Mouse (Mus musculus) retina, postnatal 1 day (tissue): ENCODE measurements around the gene Ntn5.
A peak's percentile ranks its signal among the peaks of the same experiment; 100 is the strongest.

Source experiments
- DNase-seq: peaks from one replicate; pipeline ENCODE4 v3.0.0-alpha.2; 2012

Gene Ntn5

DNA sequence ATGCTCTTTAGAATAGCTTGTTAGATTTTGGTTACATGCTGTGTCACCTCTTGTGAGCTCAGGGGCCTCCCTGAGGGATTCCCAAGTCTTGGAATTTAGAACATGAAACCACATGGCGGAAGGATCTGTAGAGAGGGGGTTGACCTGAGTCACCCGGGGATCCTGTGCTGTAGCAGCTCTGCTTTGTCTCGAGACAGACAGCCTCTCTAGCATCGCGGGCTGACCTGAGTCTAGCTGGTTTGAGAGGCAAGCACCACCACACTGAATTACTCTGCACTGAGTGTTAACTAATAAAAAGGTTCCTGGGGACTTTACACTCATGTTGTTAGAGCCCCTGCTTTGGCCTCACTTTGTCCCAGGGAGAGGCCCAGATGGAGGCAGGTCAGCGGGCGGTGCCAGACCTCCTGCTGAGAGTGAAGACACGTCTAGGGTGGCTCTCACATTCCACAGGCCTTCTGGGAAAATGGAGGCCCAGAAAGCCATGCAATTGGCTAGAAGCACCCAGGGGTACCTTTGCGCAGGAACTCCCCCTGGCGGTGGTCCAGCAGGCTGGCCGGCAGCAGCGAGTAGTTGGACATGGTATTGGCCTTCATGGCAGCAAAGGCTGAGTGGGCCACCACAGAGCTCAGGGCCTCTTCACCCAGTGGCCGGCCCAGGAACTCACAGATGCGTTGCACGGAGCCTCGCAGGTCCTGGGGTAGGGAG is 47.1 kb downstream of the Ntn5 start:
- DNase-seq: peak; percentile 82

DNA sequence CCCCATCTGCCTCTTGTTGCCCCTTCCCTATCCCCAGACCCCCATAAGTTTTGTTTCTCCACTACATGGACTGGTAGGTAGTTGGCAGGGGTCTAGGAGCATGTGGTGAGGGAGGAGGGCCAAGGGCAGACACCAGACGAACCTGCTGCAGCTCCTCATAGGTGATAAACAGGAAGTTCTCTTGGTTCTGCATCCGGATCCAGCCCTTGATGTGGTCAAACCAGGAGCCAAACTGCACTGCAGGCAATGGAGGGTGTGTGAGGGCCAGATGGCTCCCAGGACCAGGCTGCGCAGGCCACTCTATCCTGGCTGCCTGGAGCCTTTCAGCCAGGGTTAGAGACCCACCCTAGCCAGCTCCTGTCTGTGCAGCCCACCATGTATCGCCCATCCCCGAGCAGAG is 49.7 kb downstream of the Ntn5 start:
- no peak for DNase-seq

DNA sequence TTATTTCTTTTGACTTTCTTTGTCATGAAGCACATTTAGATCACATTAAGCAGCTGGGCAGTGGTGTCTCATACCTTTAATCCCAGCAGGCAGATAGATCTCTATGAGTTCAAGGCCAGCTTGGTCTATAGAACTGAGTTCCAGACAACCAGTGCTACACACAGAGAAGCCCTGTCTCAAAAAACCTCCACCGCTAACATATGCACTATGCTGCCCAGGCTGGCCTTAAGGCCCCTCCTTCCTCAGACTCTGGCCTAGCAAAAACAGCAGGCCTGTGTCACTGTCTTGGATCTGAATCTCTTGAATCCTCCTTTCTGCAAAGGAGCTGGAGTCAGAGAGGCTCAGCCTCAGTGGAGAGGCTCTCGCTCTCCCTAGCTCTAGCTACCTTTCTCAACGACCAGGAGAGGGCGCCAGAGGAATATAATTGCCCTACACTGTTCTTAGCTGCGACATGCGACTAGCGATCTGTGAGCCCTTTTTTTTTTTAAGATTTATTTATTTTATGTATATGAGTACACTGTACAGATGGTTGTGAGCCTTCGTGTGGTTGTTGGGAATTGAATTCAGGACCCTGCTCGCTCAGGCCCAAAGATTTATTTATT is 55.4 kb downstream of the Ntn5 start:
- peak; percentile 93 for DNase-seq

DNA sequence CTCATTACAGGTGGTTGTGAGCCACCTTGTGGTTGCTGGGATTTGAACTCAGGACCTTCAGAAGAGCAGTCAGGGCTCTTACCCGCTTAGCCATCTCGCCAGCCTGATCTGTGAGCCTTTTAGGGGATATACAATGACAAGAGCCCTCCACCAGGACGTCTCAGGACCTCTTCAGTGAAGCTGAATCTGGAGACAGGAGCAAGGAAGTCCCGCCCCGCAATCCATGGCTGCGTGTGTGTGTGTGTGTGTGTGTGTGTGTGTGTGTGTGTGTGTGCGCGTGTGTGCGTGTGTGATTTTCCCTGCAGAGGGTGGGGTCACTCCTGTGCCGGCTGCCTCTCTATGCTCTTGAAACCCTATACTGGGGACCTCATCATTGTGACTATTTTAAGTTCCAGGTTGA is 56.0 kb downstream of the Ntn5 start:
- no peak for DNase-seq

DNA sequence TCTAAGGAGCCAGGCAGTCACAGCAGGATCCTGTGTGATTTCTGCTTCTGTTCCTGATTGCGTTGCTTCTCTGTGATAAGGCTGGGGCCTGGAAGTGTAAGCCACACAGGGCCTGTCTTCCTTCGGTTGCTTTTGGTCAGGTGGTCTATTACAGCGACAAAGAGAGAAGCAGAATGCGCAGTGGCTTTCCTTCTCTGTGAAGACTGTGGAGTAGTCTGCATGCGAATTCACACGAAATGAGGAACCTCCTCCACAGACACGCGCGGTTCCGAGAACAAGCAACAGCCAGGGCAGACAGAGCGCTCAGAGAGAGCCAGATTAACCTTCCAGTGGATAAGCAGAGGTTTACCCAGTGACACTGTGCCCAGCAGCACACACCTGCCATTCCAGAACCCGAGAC is 57.5 kb downstream of the Ntn5 start:
- no peak for DNase-seq

DNA sequence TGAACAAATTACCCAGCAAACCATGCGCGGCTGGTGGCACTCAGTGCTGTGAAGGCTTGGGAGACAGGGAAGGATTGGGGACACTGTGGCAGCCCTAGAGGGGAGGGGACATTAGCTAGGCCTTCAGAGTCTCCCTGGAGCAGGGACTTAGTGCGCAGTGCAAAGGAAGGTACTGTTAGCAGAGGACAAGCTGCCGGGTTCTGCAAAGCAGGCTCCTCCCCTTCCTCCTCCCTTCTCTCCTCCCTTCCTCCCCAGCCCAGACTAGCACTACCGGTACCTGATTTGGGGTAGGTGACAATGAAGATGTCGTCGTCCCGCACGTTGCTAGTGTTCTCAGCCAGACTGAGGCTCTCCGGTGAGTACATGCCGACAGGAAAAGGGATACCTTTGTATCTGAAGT is 58.0 kb downstream of the Ntn5 start:
- no peak for DNase-seq

DNA sequence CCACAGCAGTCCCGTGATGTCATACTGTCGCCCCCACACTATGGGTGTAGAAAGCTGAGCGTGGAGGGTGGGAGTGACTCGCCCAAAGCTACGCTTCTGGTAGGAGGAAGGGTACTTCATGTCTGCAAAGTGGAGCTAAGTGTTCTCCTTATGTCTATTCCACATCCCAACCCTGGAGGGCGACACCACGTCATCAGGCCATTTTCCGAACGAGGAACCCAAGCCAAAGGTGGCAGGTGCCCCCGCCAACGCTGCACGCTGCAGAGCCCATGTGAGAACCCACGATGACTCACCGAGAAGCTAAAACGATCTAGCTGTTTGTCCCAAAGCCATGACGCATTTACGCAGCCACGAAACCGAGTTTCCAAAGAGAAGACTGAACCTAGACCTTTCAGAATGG is 58.5 kb downstream of the Ntn5 start:
- no peak for DNase-seq
